Mouse (Mus musculus) MEL (cell line): Measurements from ENCODE around the gene Nxnl1. TPM values are rescaled to one million over a fixed set of nuclear protein-coding genes. Genes with fewer than 3 reads are reported as not detected.
A peak's percentile ranks its signal among the peaks of the same experiment; 100 is the strongest.

Experiments used
- DNase-seq: peaks from one replicate; pipeline ENCODE4 v3.0.0; 2011; ENCODE audit warnings: low read depth, low spot score
- H3K27ac ChIP-seq: 2 replicates; pipeline ENCODE4 v1.5.1; 2012; ENCODE audit warnings: low read depth, mild to moderate bottlenecking, control low read depth, low read length, moderate library complexity; ENCODE audit not compliant: control insufficient read depth
- H3K27me3 ChIP-seq, 2 experiments: fragments of 150-350 bp in 1 of 2; sonication (generic) in 1 of 2; 2 replicates each; pipeline ENCODE4 v1.6.1; 2012; ENCODE audit warnings: low read length in 2 of 2, mild to moderate bottlenecking in 2 of 2, improper control_type of control experiment in 1 of 2, moderate library complexity in 1 of 2; ENCODE audit not compliant: insufficient read depth in 2 of 2, control insufficient read depth in 1 of 2
- H3K36me3 ChIP-seq, 2 experiments: 2 replicates each; pipeline ENCODE4 v1.6.1; 2012 to 2014; ENCODE audit warnings: low read length in 2 of 2, improper control_type of control experiment in 1 of 2, inconsistent platforms in 1 of 2, mild to moderate bottlenecking in 1 of 2; ENCODE audit not compliant: insufficient read depth in 2 of 2, control insufficient read depth in 1 of 2
- H3K4me1 ChIP-seq, 2 experiments: fragments of 150-350 bp in 1 of 2; sonication (generic) in 1 of 2; 2 replicates each; pipeline ENCODE4 v1.6.1; 2012; ENCODE audit warnings: low read length in 2 of 2, improper control_type of control experiment in 1 of 2, mild to moderate bottlenecking in 1 of 2; ENCODE audit not compliant: insufficient read depth in 2 of 2, control insufficient read depth in 1 of 2
- H3K4me3 ChIP-seq, 2 experiments: fragments of 150-350 bp in 1 of 2; sonication (generic) in 1 of 2; 2 replicates each; pipeline ENCODE4 v1.5.1; 2012; ENCODE audit warnings: low read depth in 2 of 2, low read length in 2 of 2, mild to moderate bottlenecking in 2 of 2, moderate library complexity in 2 of 2, control low read depth in 1 of 2, improper control_type of control experiment in 1 of 2; ENCODE audit not compliant: control insufficient read depth in 1 of 2, insufficient read depth in 1 of 2
- H3K79me2 ChIP-seq: 2 replicates; pipeline ENCODE4 v1.6.1; 2012; ENCODE audit warnings: mild to moderate bottlenecking, low read length, moderate library complexity; ENCODE audit not compliant: control insufficient read depth, poor library complexity, insufficient read depth
- H3K9ac ChIP-seq: 2 replicates; pipeline ENCODE4 v1.6.1; 2012; ENCODE audit warnings: low read depth, mild to moderate bottlenecking, control low read depth, low read length, moderate library complexity; ENCODE audit not compliant: control insufficient read depth, poor library complexity, severe bottlenecking
- H3K9me3 ChIP-seq: fragments of 150-350 bp; sonication (generic); replicated peaks from 2 replicates; pipeline ENCODE4 v1.6.1; 2012; ENCODE audit warnings: mild to moderate bottlenecking, low read length, improper control_type of control experiment, moderate library complexity; ENCODE audit not compliant: insufficient read depth
- BHLHE40 ChIP-seq: IDR thresholded peaks from 2 replicates; pipeline ENCODE4 v1.6.1; 2012; ENCODE audit warnings: low read depth, mild to moderate bottlenecking, inconsistent platforms, low read length, improper control_type of control experiment, borderline replicate concordance
- CHD1 ChIP-seq: IDR thresholded peaks from 2 replicates; pipeline ENCODE4 v1.6.1; 2012; ENCODE audit warnings: low read depth, mild to moderate bottlenecking, inconsistent platforms, low read length, improper control_type of control experiment
- CTCF ChIP-seq, 3 experiments: IDR thresholded peaks in 2 of 3; conservative IDR thresholded peaks in 1 of 3; 2 replicates each; pipeline ENCODE4 v1.5.1; 2011 to 2012; ENCODE audit warnings: low read length in 3 of 3, low read depth in 2 of 3, mild to moderate bottlenecking in 2 of 3, improper control_type of control experiment in 1 of 3, inconsistent platforms in 1 of 3, mixed read lengths in 1 of 3, moderate library complexity in 1 of 3; ENCODE audit not compliant: control insufficient read depth in 1 of 3, insufficient read depth in 1 of 3, poor library complexity in 1 of 3, severe bottlenecking in 1 of 3
- E2F4 ChIP-seq: IDR thresholded peaks from 2 replicates; pipeline ENCODE4 v1.6.1; 2011; ENCODE audit warnings: low read depth, low read length, improper control_type of control experiment, borderline replicate concordance
- ELF1 ChIP-seq: IDR thresholded peaks from 2 replicates; pipeline ENCODE4 v1.6.1; 2014; ENCODE audit warnings: low read depth, mild to moderate bottlenecking, inconsistent platforms, low read length, improper control_type of control experiment, moderate library complexity
- EP300 ChIP-seq, 2 experiments: IDR thresholded peaks; 2 replicates each; pipeline ENCODE4 v1.6.1; 2011; ENCODE audit warnings: improper control_type of control experiment in 2 of 2, low read length in 2 of 2, low read depth in 1 of 2, mild to moderate bottlenecking in 1 of 2
- ETS1 ChIP-seq: IDR thresholded peaks from 2 replicates; pipeline ENCODE4 v1.6.1; 2012; ENCODE audit warnings: low read depth, mild to moderate bottlenecking, inconsistent platforms, low read length, improper control_type of control experiment, moderate library complexity
- GATA1 ChIP-seq: IDR thresholded peaks from 2 replicates; pipeline ENCODE4 v1.6.1; 2011; ENCODE audit warnings: low read depth, low read length, improper control_type of control experiment
- HCFC1 ChIP-seq: IDR thresholded peaks from 2 replicates; pipeline ENCODE4 v1.6.1; 2012; ENCODE audit warnings: low read depth, mild to moderate bottlenecking, inconsistent platforms, low read length, improper control_type of control experiment, moderate library complexity
- JUND ChIP-seq: IDR thresholded peaks from 2 replicates; pipeline ENCODE4 v1.6.1; 2011; ENCODE audit warnings: low read depth, mild to moderate bottlenecking, improper control_type of control experiment, low read length
- KAT2A ChIP-seq: conservative IDR thresholded peaks from 2 replicates; pipeline ENCODE4 v1.6.1; 2012; ENCODE audit warnings: low read depth, low read length, improper control_type of control experiment, inconsistent platforms
- MAX ChIP-seq: IDR thresholded peaks from 2 replicates; pipeline ENCODE4 v1.6.1; 2011; ENCODE audit warnings: low read length, improper control_type of control experiment
- MAZ ChIP-seq: IDR thresholded peaks from 2 replicates; pipeline ENCODE4 v1.6.1; 2012; ENCODE audit warnings: low read depth, mild to moderate bottlenecking, inconsistent platforms, low read length, improper control_type of control experiment
- MEF2A ChIP-seq: IDR thresholded peaks from 2 replicates; pipeline ENCODE4 v1.6.1; 2014; ENCODE audit warnings: low read depth, mild to moderate bottlenecking, inconsistent platforms, low read length, improper control_type of control experiment; ENCODE audit not compliant: poor library complexity, insufficient replicate concordance, severe bottlenecking; ENCODE audit errors: extremely low read depth
- MYC ChIP-seq: IDR thresholded peaks from 2 replicates; pipeline ENCODE4 v1.6.1; 2011; ENCODE audit warnings: low read depth, mild to moderate bottlenecking, low read length, improper control_type of control experiment, moderate library complexity
- NELFE ChIP-seq: IDR thresholded peaks from 2 replicates; pipeline ENCODE4 v1.6.1; 2011; ENCODE audit warnings: low read depth, low read length, improper control_type of control experiment
- NRF1 ChIP-seq: IDR thresholded peaks from 2 replicates; pipeline ENCODE4 v1.6.1; 2014; ENCODE audit warnings: low read depth, mild to moderate bottlenecking, inconsistent platforms, low read length, improper control_type of control experiment, moderate library complexity; ENCODE audit not compliant: poor library complexity, insufficient read depth, severe bottlenecking
- POLR2A ChIP-seq, 2 experiments: IDR thresholded peaks; 2 replicates each; pipeline ENCODE4 v1.6.1; 2011 to 2012; ENCODE audit warnings: low read length in 2 of 2, mild to moderate bottlenecking in 2 of 2, control low read depth in 1 of 2, improper control_type of control experiment in 1 of 2, low read depth in 1 of 2, moderate library complexity in 1 of 2; ENCODE audit not compliant: control insufficient read depth in 1 of 2, insufficient read depth in 1 of 2, poor library complexity in 1 of 2
- POLR2AphosphoS2 ChIP-seq: IDR thresholded peaks from 2 replicates; pipeline ENCODE4 v1.6.1; 2011; ENCODE audit warnings: low read length, improper control_type of control experiment
- POLR2AphosphoS5 ChIP-seq: IDR thresholded peaks from 2 replicates; pipeline ENCODE4 v1.6.1; 2012; ENCODE audit warnings: low read depth, borderline replicate concordance, mild to moderate bottlenecking, inconsistent platforms, low read length, moderate library complexity, mixed read lengths
- RAD21 ChIP-seq: IDR thresholded peaks from 2 replicates; pipeline ENCODE4 v1.6.1; 2011; ENCODE audit warnings: mild to moderate bottlenecking, low read depth, low read length, improper control_type of control experiment
- SIN3A ChIP-seq: IDR thresholded peaks from 2 replicates; pipeline ENCODE4 v1.6.1; 2012; ENCODE audit warnings: low read length, improper control_type of control experiment, inconsistent platforms
- SMC3 ChIP-seq: IDR thresholded peaks from 2 replicates; pipeline ENCODE4 v1.6.1; 2011; ENCODE audit warnings: low read depth, low read length, improper control_type of control experiment
- TAL1 ChIP-seq: IDR thresholded peaks from 2 replicates; pipeline ENCODE4 v1.6.1; 2012; ENCODE audit warnings: mild to moderate bottlenecking, inconsistent platforms, low read length, moderate library complexity, mixed read lengths
- TBP ChIP-seq: IDR thresholded peaks from 2 replicates; pipeline ENCODE4 v1.8.0; 2011; ENCODE audit warnings: low read depth, low read length, improper control_type of control experiment
- TCF12 ChIP-seq: IDR thresholded peaks from 2 replicates; pipeline ENCODE4 v1.6.1; 2014; ENCODE audit warnings: low read depth, mild to moderate bottlenecking, inconsistent platforms, low read length, improper control_type of control experiment, moderate library complexity
- USF2 ChIP-seq, 2 experiments: IDR thresholded peaks; 2 replicates each; pipeline ENCODE4 v1.6.1; 2011 to 2012; ENCODE audit warnings: improper control_type of control experiment in 2 of 2, low read length in 2 of 2, borderline replicate concordance in 1 of 2, inconsistent platforms in 1 of 2, low read depth in 1 of 2, mild to moderate bottlenecking in 1 of 2; ENCODE audit not compliant: insufficient read depth in 1 of 2
- ZNF384 ChIP-seq: IDR thresholded peaks from 2 replicates; pipeline ENCODE4 v1.6.1; 2012; ENCODE audit warnings: low read depth, mild to moderate bottlenecking, inconsistent platforms, low read length, improper control_type of control experiment
- polyA plus RNA-seq, 2 experiments: library from polyadenylated mRNA; stranded (reverse) in 1 of 2; unstranded in 1 of 2; fragments of >175 nt in 1 of 2; fragments of >200 nt in 1 of 2; gene quantifications; 2 replicates each; pipeline versions ENCODE4 v1.2.1 to v1.2.4; 2012; ENCODE audit warnings: low replicate concordance in 2 of 2, low read depth in 1 of 2; ENCODE audit not compliant: insufficient read length in 2 of 2, insufficient read depth in 1 of 2, missing spikeins in 1 of 2
- total RNA-seq: library from RNA; depleted of rRNA; stranded (reverse); fragments of 300-350 nt; gene quantifications from 2 replicates; pipeline ENCODE4 v1.2.3, GENCODE M21; 2012

Nxnl1 gene
- total and polyA plus RNA-seq, 3 experiments, result 0.04 to 1.2 TPM; not detected in 1

DNA sequence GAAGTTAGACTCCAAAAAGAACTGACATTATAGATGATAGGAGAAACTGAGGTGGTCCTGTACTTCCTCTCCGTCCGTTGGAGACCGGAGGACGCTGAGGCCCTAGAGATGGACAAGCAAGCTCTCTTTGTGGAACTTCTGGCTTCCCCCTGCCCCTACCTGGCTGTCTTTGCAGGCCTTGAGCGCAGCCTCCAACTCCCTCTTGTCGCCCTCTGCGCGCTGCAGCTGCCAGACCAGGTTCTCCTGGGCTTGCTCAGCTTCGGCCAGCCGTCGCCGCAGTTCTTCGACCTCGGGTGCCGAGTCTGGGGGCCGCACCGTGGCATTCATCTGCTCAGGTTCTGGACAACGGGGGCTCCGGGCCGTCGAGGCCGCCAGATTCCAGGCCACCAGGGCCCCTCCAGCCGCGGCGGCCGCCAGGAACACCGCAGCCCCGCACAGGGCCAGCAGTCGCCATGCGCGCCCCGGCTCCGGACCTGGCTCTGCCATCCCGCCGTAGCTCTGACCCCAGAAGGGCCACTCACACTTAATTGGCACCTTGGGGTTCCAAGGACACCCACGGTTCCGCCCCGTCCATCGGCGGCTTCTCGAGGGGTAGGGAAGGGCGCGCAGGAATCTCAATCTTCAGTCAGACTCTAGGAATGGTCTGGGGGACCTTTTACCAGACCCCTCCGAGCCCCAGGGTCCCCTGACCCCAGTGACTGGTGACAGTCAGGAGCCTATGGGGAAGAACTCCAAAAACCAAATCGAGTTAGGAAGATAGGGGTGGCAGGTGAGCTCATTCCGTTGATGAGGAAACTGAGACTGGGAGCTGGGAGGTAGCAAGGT is 41.0 kb downstream of the Nxnl1 start, which contains the start of gene Ccdc194:
Gene Ccdc194 (minus strand): TSS at position 486 of the 825 bp plus-strand sequence.
- H3K4me3 ChIP-seq, result no peak within 1 kb of the TSS
- no peak within 1 kb of the TSS for H3K9ac ChIP-seq
- no peaks in the 10 kb centered on the region; a peak in 1 of 4 replicates for H3K27me3 ChIP-seq
- H3K79me2 ChIP-seq, result no peaks in the 10 kb centered on the region
- 0 out of 4 replicates have a peak, but pooled peaks cover 0 to 3% of the 10 kb centered on the region in 2 experiments for H3K4me1 ChIP-seq
- H3K27ac ChIP-seq, result no peak within 1 kb of the TSS
- no peaks in the 10 kb centered on the region for H3K9me3 ChIP-seq
- DNase-seq, result no peak
- H3K36me3 ChIP-seq, result no peaks in the 10 kb centered on the region; a peak in 1 of 4 replicates
- no peak for TF ChIP-seq POLR2AphosphoS2
- 0 out of 4 replicates have a peak, but pooled peaks of 1 of the 2 experiments have one; percentile 22 for TF ChIP-seq POLR2A (IDR thresholded peaks at IDR 0.05; ENCODE audit: control insufficient read depth in 1 of 2, insufficient read depth in 1 of 2, low read depth in 1 of 2, low read length in 2 of 2, poor library complexity in 1 of 2)
- TF ChIP-seq ETS1, result no peak

DNA sequence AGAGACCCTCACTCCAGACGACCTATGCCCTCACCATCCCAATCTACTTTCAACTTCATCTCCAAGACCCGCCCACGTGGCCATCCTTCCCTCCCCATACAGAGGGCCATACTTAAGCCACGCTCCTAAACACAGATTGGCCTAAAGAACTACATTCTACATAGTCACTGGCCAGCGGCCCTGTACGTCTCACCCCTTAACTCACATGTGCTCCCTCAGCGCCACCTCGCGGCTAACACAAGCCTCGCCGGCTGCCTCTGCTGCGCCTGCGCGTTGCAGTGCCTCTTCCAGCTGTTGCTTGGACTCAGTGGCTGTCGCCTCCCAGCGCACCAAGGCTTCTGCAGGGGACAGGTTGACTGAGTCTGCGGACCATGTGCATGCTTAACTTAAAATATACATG is 44.8 kb downstream of the Nxnl1 start:
- Histone ChIP-seq H3K9ac (peak overlapping the region; percentile 42; the same call in 1 of the 2 replicates), H3K9me3 (no peaks in the 10 kb centered on the region), H3K27ac (no peak overlapping the region), H3K4me3 (peak overlapping the region; percentile 35 to 39), H3K4me1 (0 out of 4 replicates have a peak, but pooled peaks cover 0 to 3% of the 10 kb centered on the region in 2 experiments), H3K79me2 (no peaks in the 10 kb centered on the region), H3K36me3 (no peaks in the 10 kb centered on the region; a peak in 1 of 4 replicates), H3K27me3 (peaks cover 0 to 2% of the 10 kb centered on the region in 2 experiments; a peak in 2 of 4 replicates)
- DNase-seq, result peak; percentile 97
- no peak for TF ChIP-seq E2F4
- peak; percentile 69 for TF ChIP-seq HCFC1
- TF ChIP-seq RAD21, result peak; percentile 66
- 0 out of 2 replicates have a peak, but pooled peaks have one; percentile 24 for TF ChIP-seq ELF1
- TF ChIP-seq TCF12, result no peak
- 0 out of 2 replicates have a peak, but pooled peaks have one; percentile 26 for TF ChIP-seq TBP
- 0 out of 2 replicates have a peak, but pooled peaks have one; percentile 28 for TF ChIP-seq ZNF384
- peak; percentile 97 for TF ChIP-seq NRF1
- TF ChIP-seq MYC, result peak; percentile 94
- no peak for TF ChIP-seq POLR2AphosphoS5
- TF ChIP-seq EP300 (IDR thresholded peaks at IDR 0.05; ENCODE audit: low read depth in 1 of 2, low read length in 2 of 2), result no peak
- TF ChIP-seq JUND, result no peak
- TF ChIP-seq POLR2A (IDR thresholded peaks at IDR 0.05; ENCODE audit: control insufficient read depth in 1 of 2, insufficient read depth in 1 of 2, low read depth in 1 of 2, low read length in 2 of 2, poor library complexity in 1 of 2), result peak in 1 of 2 experiments; percentile 30; a peak in 1 of 4 replicates
- peak; percentile 60; the same call in 1 of the 2 replicates for TF ChIP-seq MAZ
- TF ChIP-seq SMC3, result peak; percentile 86
- no peak for TF ChIP-seq ETS1
- TF ChIP-seq USF2 (IDR thresholded peaks at IDR 0.05; ENCODE audit: borderline replicate concordance in 1 of 2, insufficient read depth in 1 of 2, low read depth in 1 of 2, low read length in 2 of 2), result no peak
- TF ChIP-seq GATA1, result no peak
- TF ChIP-seq BHLHE40, result no peak
- no peak for TF ChIP-seq CHD1
- peak; percentile 52; the same call in 1 of the 2 replicates for TF ChIP-seq SIN3A
- peak; percentile 91 for TF ChIP-seq MAX
- TF ChIP-seq TAL1, result no peak
- TF ChIP-seq KAT2A, result no peak
- TF ChIP-seq MEF2A, result no peak
- peak; percentile 84 to 97 (median 94) for TF ChIP-seq CTCF (IDR thresholded peaks at IDR 0.05 in 2 of 3, conservative IDR thresholded peaks at IDR 0.05 in 1 of 3; ENCODE audit: control insufficient read depth in 1 of 3, insufficient read depth in 1 of 3, low read depth in 2 of 3, low read length in 3 of 3, poor library complexity in 1 of 3, severe bottlenecking in 1 of 3)
- TF ChIP-seq NELFE, result no peak
